Mouse (Mus musculus): ENCODE data around the gene Wnt10b.

DNA sequence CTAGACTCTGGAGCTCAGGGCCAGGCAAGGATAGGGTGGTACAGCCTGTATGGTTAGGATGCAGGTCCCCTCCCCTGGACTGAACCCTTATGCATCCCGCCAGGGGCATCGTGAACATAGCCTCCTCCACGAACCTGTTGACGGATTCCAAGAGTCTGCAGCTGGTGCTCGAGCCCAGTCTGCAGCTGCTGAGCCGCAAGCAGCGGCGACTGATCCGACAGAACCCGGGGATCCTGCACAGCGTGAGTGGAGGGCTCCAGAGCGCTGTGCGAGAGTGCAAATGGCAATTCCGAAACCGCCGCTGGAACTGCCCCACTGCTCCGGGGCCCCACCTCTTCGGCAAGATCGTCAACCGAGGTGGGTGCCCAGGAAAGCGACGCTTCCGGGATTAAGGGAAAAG is 12.8 kb upstream of the Wnt10b start:
- TF ChIP-seq CTCF (IDR thresholded peaks at IDR 0.05; ENCODE audit: insufficient read depth, low read length): no peak
- no peak for TF ChIP-seq POLR2A (IDR thresholded peaks at IDR 0.05; ENCODE audit: borderline replicate concordance, extremely low read depth, low read depth, low read length)
